Mouse (Mus musculus) CH12.LX (cell line): Measurements from ENCODE around the gene Cyb5rl. TPM values are rescaled to one million over a fixed set of nuclear protein-coding genes. Genes with fewer than 3 reads are reported as not detected.

Experiments
- DNase-seq: peaks from one replicate; pipeline ENCODE4 v3.0.0-alpha.2; 2013; ENCODE audit errors: extremely low read depth
- H3K27ac ChIP-seq: 2 replicates; pipeline ENCODE4 v1.5.1; 2012; ENCODE audit warnings: low read depth, mild to moderate bottlenecking, control low read depth, moderate library complexity; ENCODE audit not compliant: insufficient read depth
- H3K27me3 ChIP-seq: replicated peaks from 2 replicates; pipeline ENCODE3; 2012; ENCODE audit warnings: inconsistent platforms
- H3K36me3 ChIP-seq, 2 experiments: replicated peaks in 1 of 2; 2 replicates each; pipeline versions ENCODE3 to v1.6.1; 2012; ENCODE audit warnings: inconsistent platforms in 1 of 2, low read length in 1 of 2, mild to moderate bottlenecking in 1 of 2, mixed read lengths in 1 of 2, moderate library complexity in 1 of 2; ENCODE audit not compliant: control insufficient read depth in 1 of 2, insufficient read depth in 1 of 2
- H3K4me1 ChIP-seq, 2 experiments: 2 replicates each; pipeline ENCODE4 v1.6.1; 2012; ENCODE audit warnings: inconsistent platforms in 1 of 2, moderate library complexity in 1 of 2; ENCODE audit not compliant: insufficient read depth in 2 of 2, control insufficient read depth in 1 of 2
- H3K4me2 ChIP-seq: 2 replicates; pipeline ENCODE4 v1.6.1; 2012; ENCODE audit warnings: low read depth, mild to moderate bottlenecking, control low read depth; ENCODE audit not compliant: poor library complexity, insufficient read depth, severe bottlenecking
- H3K4me3 ChIP-seq, 3 experiments: fragments of 150-350 bp in 1 of 3; sonication (generic) in 1 of 3; replicated peaks in 1 of 3; 2 replicates each; pipeline versions ENCODE3 to v1.5.1; 2011 to 2012; ENCODE audit warnings: low read depth in 2 of 3, low read length in 2 of 3, mild to moderate bottlenecking in 2 of 3, moderate library complexity in 2 of 3, control low read depth in 1 of 3, improper control_type of control experiment in 1 of 3, inconsistent platforms in 1 of 3, mixed read lengths in 1 of 3; ENCODE audit not compliant: poor library complexity in 1 of 3
- H3K79me2 ChIP-seq: replicated peaks from 2 replicates; pipeline ENCODE4 v1.6.1; 2012; ENCODE audit warnings: mild to moderate bottlenecking, moderate library complexity; ENCODE audit not compliant: control insufficient read depth, poor library complexity, insufficient read depth, severe bottlenecking; ENCODE audit errors: extremely low read depth
- H3K9ac ChIP-seq: 2 replicates; pipeline ENCODE4 v1.6.1; 2012; ENCODE audit warnings: low read depth, mild to moderate bottlenecking, control low read depth, moderate library complexity; ENCODE audit not compliant: insufficient read depth
- H3K9me3 ChIP-seq: replicated peaks from 2 replicates; pipeline ENCODE3; 2012; ENCODE audit warnings: low read length, inconsistent platforms, mixed read lengths
- BHLHE40 ChIP-seq: IDR thresholded peaks from 2 replicates; pipeline ENCODE4 v1.6.1; 2011; ENCODE audit warnings: mild to moderate bottlenecking, low read depth, low read length, improper control_type of control experiment
- CHD1 ChIP-seq: IDR thresholded peaks from 2 replicates; pipeline ENCODE4 v1.6.1; 2012; ENCODE audit warnings: low read depth, low read length, improper control_type of control experiment, inconsistent platforms
- E2F4 ChIP-seq: IDR thresholded peaks from 2 replicates; pipeline ENCODE4 v1.6.1; 2011; ENCODE audit warnings: low read depth, low read length, improper control_type of control experiment; ENCODE audit not compliant: insufficient replicate concordance
- EP300 ChIP-seq: IDR thresholded peaks from 2 replicates; pipeline ENCODE4 v1.6.1; 2011; ENCODE audit warnings: low read length, improper control_type of control experiment
- GABPA ChIP-seq: IDR thresholded peaks from 2 replicates; pipeline ENCODE4 v1.6.1; 2012; ENCODE audit warnings: low read depth, low read length, improper control_type of control experiment, inconsistent platforms; ENCODE audit not compliant: insufficient replicate concordance
- HCFC1 ChIP-seq: IDR thresholded peaks from 2 replicates; pipeline ENCODE4 v1.6.1; 2012; ENCODE audit warnings: low read depth, mild to moderate bottlenecking, inconsistent platforms, low read length, improper control_type of control experiment
- IRF4 ChIP-seq: IDR thresholded peaks from 2 replicates; pipeline ENCODE4 v1.6.1; 2014; ENCODE audit warnings: low read depth, mild to moderate bottlenecking, inconsistent platforms, low read length, improper control_type of control experiment
- JUND ChIP-seq: conservative IDR thresholded peaks from 2 replicates; pipeline ENCODE4 v1.6.1; 2011; ENCODE audit warnings: low read depth, low read length, improper control_type of control experiment
- MAFK ChIP-seq: IDR thresholded peaks from 2 replicates; pipeline ENCODE4 v1.6.1; 2011; ENCODE audit warnings: low read length, improper control_type of control experiment; ENCODE audit not compliant: insufficient replicate concordance
- MAX ChIP-seq: IDR thresholded peaks from 2 replicates; pipeline ENCODE4 v1.6.1; 2011; ENCODE audit warnings: low read length, improper control_type of control experiment
- MAZ ChIP-seq: IDR thresholded peaks from 2 replicates; pipeline ENCODE4 v1.6.1; 2012; ENCODE audit warnings: low read depth, mild to moderate bottlenecking, inconsistent platforms, low read length, improper control_type of control experiment, moderate library complexity
- MEF2A ChIP-seq: IDR thresholded peaks from 2 replicates; pipeline ENCODE4 v1.6.1; 2014; ENCODE audit warnings: low read depth, mild to moderate bottlenecking, inconsistent platforms, low read length, improper control_type of control experiment, borderline replicate concordance
- MXI1 ChIP-seq: IDR thresholded peaks from 2 replicates; pipeline ENCODE4 v1.6.1; 2011; ENCODE audit warnings: mild to moderate bottlenecking, low read depth, low read length, improper control_type of control experiment
- MYC ChIP-seq: IDR thresholded peaks from 2 replicates; pipeline ENCODE4 v1.6.1; 2011; ENCODE audit warnings: low read depth, mild to moderate bottlenecking, improper control_type of control experiment, low read length
- NELFE ChIP-seq: IDR thresholded peaks from 2 replicates; pipeline ENCODE4 v1.6.1; 2011; ENCODE audit warnings: low read depth, low read length, improper control_type of control experiment
- NRF1 ChIP-seq: IDR thresholded peaks from 2 replicates; pipeline ENCODE4 v1.6.1; 2014; ENCODE audit warnings: low read depth, mild to moderate bottlenecking, inconsistent platforms, low read length, improper control_type of control experiment, moderate library complexity
- PAX5 ChIP-seq: IDR thresholded peaks from 2 replicates; pipeline ENCODE4 v1.6.1; 2012; ENCODE audit warnings: low read length, inconsistent platforms, mixed read lengths
- POLR2A ChIP-seq: IDR thresholded peaks from 2 replicates; pipeline ENCODE4 v1.6.1; 2011; ENCODE audit warnings: low read depth, mild to moderate bottlenecking, improper control_type of control experiment, low read length
- POLR2AphosphoS2 ChIP-seq: IDR thresholded peaks from 2 replicates; pipeline ENCODE4 v1.6.1; 2011; ENCODE audit warnings: low read depth, low read length, improper control_type of control experiment
- RAD21 ChIP-seq: IDR thresholded peaks from 2 replicates; pipeline ENCODE4 v1.6.1; 2011; ENCODE audit warnings: low read depth, mild to moderate bottlenecking, low read length, improper control_type of control experiment, moderate library complexity
- RCOR1 ChIP-seq: conservative IDR thresholded peaks from 2 replicates; pipeline ENCODE4 v1.6.1; 2012; ENCODE audit warnings: low read depth, mild to moderate bottlenecking, inconsistent platforms, low read length, improper control_type of control experiment
- TCF12 ChIP-seq: IDR thresholded peaks from 2 replicates; pipeline ENCODE4 v1.6.1; 2014; ENCODE audit warnings: low read depth, mild to moderate bottlenecking, inconsistent platforms, low read length, improper control_type of control experiment
- USF2 ChIP-seq: conservative IDR thresholded peaks from 2 replicates; pipeline ENCODE4 v1.6.1; 2011; ENCODE audit warnings: low read depth, low read length, improper control_type of control experiment
- ZC3H11A ChIP-seq: IDR thresholded peaks from 2 replicates; pipeline ENCODE4 v1.6.1; 2012; ENCODE audit warnings: low read depth, mild to moderate bottlenecking, inconsistent platforms, low read length, improper control_type of control experiment
- ZMIZ1 ChIP-seq: IDR thresholded peaks from 2 replicates; pipeline ENCODE4 v1.6.1; 2012; ENCODE audit warnings: low read depth, mild to moderate bottlenecking, inconsistent platforms, low read length, improper control_type of control experiment
- ZNF384 ChIP-seq: IDR thresholded peaks from 2 replicates; pipeline ENCODE4 v1.6.1; 2012; ENCODE audit warnings: low read depth, low read length, improper control_type of control experiment, inconsistent platforms
- dilution Hi-C: fragments of 300-500 bp; cut with MboI; formaldehyde crosslinking; loops from 2 replicates; pipeline ENCODE4 v1.14.3; 2020; ENCODE audit warnings: low sequenced_read_pairs; ENCODE audit not compliant: extremely low pct_unique_long_range_greater_than_20kb, extremely low pct_ligation_motif_present
- in situ Hi-C: fragments of 300-500 bp; cut with MboI; formaldehyde crosslinking; loops from 3 replicates; pipeline ENCODE4 v1.14.3; 2019; ENCODE audit warnings: low sequenced_read_pairs, low pct_ligation_motif_present, low pct_unique_long_range_greater_than_20kb, mixed read lengths
- polyA plus RNA-seq: library from polyadenylated mRNA; unstranded; fragments of >175 nt; gene quantifications from 2 replicates; pipeline ENCODE4 v1.2.1, GENCODE M21; 2012; ENCODE audit warnings: low read depth; ENCODE audit not compliant: insufficient read length
- total RNA-seq, 2 experiments: library from RNA; depleted of rRNA; stranded (reverse); fragments of 300-350 nt in 1 of 2; fragments of >200 nt in 1 of 2; gene quantifications; 2 replicates each; pipeline ENCODE4 v1.2.3; 2012 to 2014

Cyb5rl gene
- total and polyA plus RNA-seq, 3 experiments, result 14.0 to 22.7 (median 19.3) TPM

- Histone ChIP-seq H3K27ac (no peak overlapping the region), H3K79me2 (no peaks in the 10 kb centered on the region; the same call in 1 of the 2 replicates), H3K9ac (no peak overlapping the region), H3K4me3 (no peak overlapping the region), H3K27me3 (no peaks in the 10 kb centered on the region), H3K9me3 (no peaks in the 10 kb centered on the region), H3K4me1 (peaks cover 9 to 64% of the 10 kb centered on the region in 2 experiments), H3K4me2 (no peak overlapping the region), H3K36me3 (peaks cover 20 to 72% of the 10 kb centered on the region in 2 experiments)
- TF ChIP-seq JUND (no peak), ZNF384 (no peak), NRF1 (no peak), POLR2AphosphoS2 (no peak), ZC3H11A (no peak), CHD1 (no peak), MAFK (no peak), ZMIZ1 (no peak), EP300 (no peak), POLR2A (no peak), NELFE (no peak), MXI1 (no peak), USF2 (no peak), TCF12 (no peak), MAX (no peak), GABPA (no peak), BHLHE40 (no peak), PAX5 (no peak), RCOR1 (no peak), E2F4 (no peak)
- in situ Hi-C loops (no loop called here), dilution Hi-C loops (no loop called here)
- no peak for DNase-seq
Measured at GRCm38 (mm10) chr4:107025369-107025768, 41.4 kb upstream of the Cyb5rl start.

GRCm38 (mm10) chr4:107026451-107026850, 40.3 kb upstream of the Cyb5rl start:
- no peak overlapping the region for H3K9ac ChIP-seq
- in situ Hi-C loops, result no loop called here
- no peak for DNase-seq

More at GRCm38 (mm10) chr4:107026451-107026850, 40.3 kb upstream of the Cyb5rl start:
- dilution Hi-C loops, result no loop called here
- Histone ChIP-seq H3K27me3 (no peaks in the 10 kb centered on the region), H3K79me2 (no peaks in the 10 kb centered on the region; the same call in 1 of the 2 replicates), H3K4me2 (no peak overlapping the region), H3K36me3 (peaks cover 31 to 77% of the 10 kb centered on the region in 2 experiments), H3K4me1 (peaks cover 4 to 53% of the 10 kb centered on the region in 2 experiments), H3K4me3 (no peak overlapping the region), H3K9me3 (no peaks in the 10 kb centered on the region), H3K27ac (no peak overlapping the region)
- TF ChIP-seq POLR2AphosphoS2 (no peak), MAZ (no peak), MXI1 (no peak), NRF1 (no peak), MYC (no peak), HCFC1 (no peak), RAD21 (no peak), POLR2A (no peak), IRF4 (no peak), MEF2A (no peak), EP300 (no peak), NELFE (no peak), PAX5 (no peak)
